Mouse (Mus musculus): ENCODE results near the gene Socs5. TPM values are rescaled to one million over a fixed set of nuclear protein-coding genes. Genes with fewer than 3 reads are reported as not detected.

Gene Socs5
- polyA plus RNA-seq, 1 experiment from 2014 or later = 17.8 TPM

DNA sequence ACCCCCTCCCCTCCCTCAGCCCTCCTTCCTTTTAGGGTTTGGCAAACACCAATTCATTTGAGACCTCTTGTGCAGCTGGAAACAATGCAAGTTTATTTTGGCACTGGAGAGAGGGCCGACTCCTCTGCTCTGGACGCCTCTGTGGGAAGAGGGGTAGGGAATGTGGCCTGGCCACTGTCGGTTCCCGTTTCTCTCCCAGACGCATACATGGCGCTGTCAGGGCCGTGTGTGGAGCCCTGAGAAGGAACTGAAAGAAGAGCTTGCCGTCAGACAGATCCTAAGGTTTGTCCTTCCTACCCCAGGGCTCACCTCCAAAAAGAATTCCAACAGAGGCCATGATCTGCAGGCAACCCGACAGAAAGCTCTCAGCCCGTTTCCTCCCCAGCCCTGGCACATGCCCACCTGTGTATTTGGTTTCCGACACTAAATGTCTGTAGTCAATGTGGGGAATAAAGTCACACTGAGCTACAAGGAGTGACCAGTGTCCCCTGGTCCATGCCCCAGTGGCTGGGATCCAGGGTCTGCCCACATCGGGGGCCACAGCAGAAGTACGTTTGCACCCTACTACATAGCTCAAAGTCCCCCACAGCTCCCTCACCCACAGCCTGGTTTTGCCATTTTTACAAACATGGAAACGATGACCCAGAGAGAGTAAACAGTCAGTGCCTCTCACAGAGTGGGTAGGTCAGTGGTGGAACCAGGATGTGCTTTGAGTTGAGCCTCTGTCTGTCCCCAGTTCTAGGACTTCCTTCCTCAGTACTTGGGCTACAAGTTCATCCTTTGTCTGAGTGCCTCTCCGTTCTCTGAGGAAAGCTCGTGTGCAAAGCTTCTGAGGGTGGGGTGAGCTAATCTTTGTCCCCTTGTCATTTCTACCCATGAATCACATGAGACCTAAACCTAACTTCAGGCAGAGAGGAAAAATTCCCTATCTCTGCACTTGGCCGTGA is 68.9 kb downstream of the Socs5 start:
- ATAC-seq (ENCODE audit: low FRiP score, low read depth) = no peak
- Histone ChIP-seq H3K27ac (no peak overlapping the region), H3K4me2 (replicated peaks) (no peak overlapping the region), H3K9ac (no peak overlapping the region), H3K4me1 (peaks cover 10% of the 10 kb centered on the region; the same call in 1 of the 2 replicates), H3K4me3 (no peak overlapping the region), H3K9me3 (peaks cover 7% of the 10 kb centered on the region), H3K27me3 (replicated peaks) (no peaks in the 10 kb centered on the region), H3K36me3 (no peaks in the 10 kb centered on the region)
- WGBS = 80% methylated on average over 17 of the region's 17 CpGs

DNA sequence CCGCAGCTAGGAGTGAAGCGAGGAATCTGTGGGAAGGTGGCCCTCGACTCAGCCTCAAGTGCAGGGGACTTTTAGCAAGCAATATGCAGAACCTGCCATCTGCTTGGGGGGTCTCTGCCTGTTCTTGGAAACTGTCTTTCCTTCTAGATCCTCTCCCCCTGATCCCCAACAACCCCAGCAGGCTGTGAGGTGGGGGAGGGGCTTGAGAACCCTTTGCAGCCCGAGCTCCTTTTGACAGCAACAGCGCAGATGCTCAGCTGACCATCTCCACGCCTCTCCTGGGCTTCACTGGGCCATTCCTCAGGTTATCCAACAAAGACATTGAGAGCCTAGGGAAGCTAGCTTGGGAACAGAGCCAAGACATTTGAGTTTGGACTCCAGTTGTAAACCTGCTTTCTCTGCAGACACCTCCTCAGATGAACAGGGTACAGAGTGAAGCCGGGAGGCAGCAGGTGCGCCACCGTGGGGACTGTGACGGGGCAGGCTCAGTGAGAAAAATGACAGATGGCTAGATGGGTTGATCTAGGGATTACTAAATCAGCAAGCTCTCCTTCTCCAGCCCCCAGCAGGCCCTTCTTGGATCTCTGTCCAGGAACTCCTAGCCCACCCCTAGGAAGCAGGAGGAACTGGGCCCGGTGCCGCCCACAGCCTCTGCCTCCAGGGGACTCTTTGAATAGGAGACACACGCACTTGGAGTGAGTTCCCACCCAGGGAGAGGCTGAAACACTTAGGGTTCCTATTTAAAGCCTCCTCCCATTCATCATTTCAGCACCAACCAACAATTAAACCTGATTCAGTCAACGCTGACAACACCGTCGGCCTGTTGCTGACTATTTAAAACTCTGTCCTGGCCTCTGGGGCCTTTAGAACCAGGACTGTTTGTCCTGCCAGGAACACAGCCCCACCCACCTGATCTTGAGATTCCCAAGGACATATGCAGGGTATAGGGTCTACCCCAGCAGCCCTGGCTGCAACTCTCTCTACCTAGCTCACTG is 71.4 kb downstream of the Socs5 start:
- no peaks in the 10 kb centered on the region; the same call in 1 of the 2 replicates for H3K9me3 ChIP-seq
- peaks cover 10% of the 10 kb centered on the region; the same call in 1 of the 2 replicates for H3K4me1 ChIP-seq
- WGBS = 39% methylated on average over 16 of the region's 16 CpGs
- no peaks in the 10 kb centered on the region for H3K27me3 ChIP-seq (replicated peaks)
- no peak overlapping the region for H3K9ac ChIP-seq
- no peak overlapping the region for H3K4me3 ChIP-seq
- H3K36me3 ChIP-seq = no peaks in the 10 kb centered on the region
- H3K27ac ChIP-seq = no peak overlapping the region
- no peak overlapping the region for H3K4me2 ChIP-seq (replicated peaks)
- no peak for ATAC-seq (ENCODE audit: low FRiP score, low read depth)

DNA sequence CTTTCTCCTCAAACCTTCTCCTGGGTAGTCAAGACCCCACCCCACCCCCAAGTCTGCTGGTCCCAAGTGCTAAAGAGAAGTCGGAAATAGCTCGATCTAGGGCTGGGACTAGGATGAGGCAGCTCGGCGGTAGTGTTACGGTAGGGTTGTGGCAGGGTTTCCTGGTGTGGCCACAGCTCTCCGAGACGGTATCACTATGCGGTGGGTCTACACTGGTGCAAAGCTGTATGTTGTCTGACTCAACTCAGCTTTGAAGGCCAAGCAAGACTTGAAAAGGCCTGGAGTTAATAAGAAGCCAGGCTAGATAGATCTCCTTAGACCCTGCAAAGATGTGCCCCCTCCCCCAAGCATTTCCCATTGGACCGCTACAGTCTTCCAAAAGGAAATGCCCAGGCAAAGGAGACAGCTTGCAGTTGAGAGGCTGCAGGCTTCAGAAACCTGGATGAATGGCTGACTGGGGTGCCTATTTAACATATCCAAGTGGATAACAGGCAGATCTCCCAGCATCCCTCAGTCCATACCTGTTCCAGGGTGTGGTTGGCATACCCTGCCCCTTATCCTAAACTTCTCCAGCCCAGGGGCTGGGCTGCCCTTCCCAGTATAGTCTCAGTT is 72.6 kb downstream of the Socs5 start:
- Histone ChIP-seq H3K27ac (no peak overlapping the region), H3K4me2 (replicated peaks) (no peak overlapping the region), H3K9ac (no peak overlapping the region), H3K4me3 (no peak overlapping the region), H3K9me3 (no peaks in the 10 kb centered on the region), H3K4me1 (peaks cover 10% of the 10 kb centered on the region; the same call in 1 of the 2 replicates), H3K36me3 (no peaks in the 10 kb centered on the region), H3K27me3 (replicated peaks) (no peaks in the 10 kb centered on the region)
- WGBS = 66% methylated on average over 9 of the region's 9 CpGs
- no peak for ATAC-seq (ENCODE audit: low FRiP score, low read depth)

DNA sequence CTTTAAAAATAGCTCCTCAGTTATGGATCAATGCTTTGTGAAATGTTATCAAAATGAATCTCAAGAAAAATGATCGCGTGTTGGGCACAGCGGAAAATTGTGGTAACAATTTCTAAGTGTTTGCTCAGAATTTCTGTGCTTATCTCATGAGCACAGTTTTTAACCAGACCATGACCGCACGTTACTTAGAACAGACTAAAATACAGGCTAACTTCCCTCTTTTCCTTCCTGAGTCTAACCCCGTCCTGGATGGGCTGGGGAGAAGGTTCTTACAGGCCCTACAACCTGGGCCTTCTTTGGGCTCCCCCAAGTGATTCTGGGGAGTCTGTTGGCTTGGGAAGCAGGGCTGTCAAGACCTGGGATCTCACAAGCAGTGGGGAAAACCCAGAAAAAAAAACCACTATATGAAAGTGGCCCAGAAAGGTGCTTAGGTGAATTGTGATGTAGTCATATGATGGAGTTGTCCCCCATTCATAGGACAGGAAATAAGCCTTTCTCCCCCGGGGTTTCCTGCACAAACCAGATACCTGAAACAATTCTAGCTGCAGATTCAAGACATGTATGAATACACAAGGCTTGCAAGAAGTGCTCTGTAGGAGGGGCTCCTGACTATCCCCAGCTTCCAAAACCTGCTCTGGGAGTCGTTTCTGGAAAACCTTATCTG is 74.3 kb downstream of the Socs5 start:
- WGBS = 90% methylated on average over 8 of the region's 8 CpGs
- no peaks in the 10 kb centered on the region for H3K9me3 ChIP-seq
- ATAC-seq (ENCODE audit: low FRiP score, low read depth) = no peak

GRCm38 (mm10) chr17:87185461-87186066 is 78.1 kb downstream of the Socs5 start:
- WGBS = 33% methylated on average over 11 of the region's 11 CpGs
- H3K9ac ChIP-seq = no peak overlapping the region

More for the DNA sequence above, 74.3 kb downstream of the Socs5 start:
- Histone ChIP-seq H3K4me1 (peaks cover 22% of the 10 kb centered on the region), H3K4me3 (no peak overlapping the region), H3K36me3 (no peaks in the 10 kb centered on the region), H3K27me3 (replicated peaks) (no peaks in the 10 kb centered on the region), H3K9ac (no peak overlapping the region), H3K27ac (no peak overlapping the region), H3K4me2 (replicated peaks) (no peak overlapping the region)

DNA sequence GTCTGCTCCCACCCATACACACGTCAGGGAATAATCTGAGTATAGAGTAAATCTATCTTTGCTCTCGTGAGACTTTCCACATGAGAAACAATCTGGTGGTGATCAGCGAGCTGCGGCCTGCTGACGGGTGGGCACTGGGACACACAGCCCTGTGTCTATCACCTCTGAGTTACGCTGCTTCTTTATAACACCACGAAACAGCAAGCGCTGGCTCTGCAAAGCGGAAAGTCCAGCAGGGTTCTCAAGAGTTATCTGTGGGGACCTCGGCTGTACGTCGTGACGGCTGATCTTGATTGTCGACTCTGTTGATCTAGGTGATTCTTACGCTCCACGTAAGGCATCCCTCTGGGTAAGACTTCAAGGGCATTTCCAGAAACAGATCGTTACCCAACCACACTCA is 79.5 kb downstream of the Socs5 start:
- no peak overlapping the region for H3K4me2 ChIP-seq (replicated peaks)
- H3K9me3 ChIP-seq = no peaks in the 10 kb centered on the region
- no peaks in the 10 kb centered on the region for H3K36me3 ChIP-seq
- H3K4me3 ChIP-seq = no peak overlapping the region
- H3K9ac ChIP-seq = no peak overlapping the region
- peaks cover 14% of the 10 kb centered on the region for H3K4me1 ChIP-seq
- no peak for ATAC-seq (ENCODE audit: low FRiP score, low read depth)
- no peak overlapping the region for H3K27ac ChIP-seq
- 63% methylated on average over 17 of the region's 17 CpGs for WGBS
- no peaks in the 10 kb centered on the region for H3K27me3 ChIP-seq (replicated peaks)

More at GRCm38 (mm10) chr17:87185461-87186066, 78.1 kb downstream of the Socs5 start:
- Histone ChIP-seq H3K9me3 (no peaks in the 10 kb centered on the region), H3K27me3 (replicated peaks) (no peaks in the 10 kb centered on the region), H3K4me2 (replicated peaks) (no peak overlapping the region), H3K4me3 (no peak overlapping the region), H3K36me3 (no peaks in the 10 kb centered on the region), H3K4me1 (peaks cover 14% of the 10 kb centered on the region), H3K27ac (no peak overlapping the region)
- ATAC-seq (ENCODE audit: low FRiP score, low read depth) = no peak

Small RNA genes lying within 50 kb of the gene (microRNA-seq; reads per million reads assigned to microRNA genes)
- not detected for gene Gm22346

Other genes starting within 250 kb of the Socs5 start
- not detected in 2 replicates for gene Tmem247, start 190.3 kb upstream of the Socs5 start, polyA plus RNA-seq (2016; fragmentation: Nextera tagmentation; extraction: Ambion mirVana)
- not detected in 2 replicates for gene Atp6v1e2, start 159.8 kb upstream of the Socs5 start, polyA plus RNA-seq (2016; fragmentation: Nextera tagmentation; extraction: Ambion mirVana)
- 12.8 and 14.3 TPM in 2 replicates for gene Rhoq, start 144.6 kb upstream of the Socs5 start, polyA plus RNA-seq (2016; fragmentation: Nextera tagmentation; extraction: Ambion mirVana)
- 36.8 and 40.6 TPM in 2 replicates for gene Pigf, start 82.3 kb upstream of the Socs5 start, polyA plus RNA-seq (2016; fragmentation: Nextera tagmentation; extraction: Ambion mirVana)
- gene Cript, start 82.1 kb upstream of the Socs5 start, polyA plus RNA-seq (2016; fragmentation: Nextera tagmentation; extraction: Ambion mirVana) = 194 and 204 TPM in 2 replicates
- 53.0 and 55.7 TPM in 2 replicates for gene Mcfd2, start 158.3 kb downstream of the Socs5 start, polyA plus RNA-seq (2016; fragmentation: Nextera tagmentation; extraction: Ambion mirVana)
- gene Ttc7, start 175.2 kb downstream of the Socs5 start, polyA plus RNA-seq (2016; fragmentation: Nextera tagmentation; extraction: Ambion mirVana) = 5.1 and 5.9 TPM in 2 replicates